Mouse (Mus musculus): ENCODE data around the gene Fhit.
"Not testable (repeated sequence)": the region's sequence is repeated elsewhere in the genome, so short reads cannot be mapped to it uniquely, and the experiment has no call there.

The Fhit gene

DNA sequence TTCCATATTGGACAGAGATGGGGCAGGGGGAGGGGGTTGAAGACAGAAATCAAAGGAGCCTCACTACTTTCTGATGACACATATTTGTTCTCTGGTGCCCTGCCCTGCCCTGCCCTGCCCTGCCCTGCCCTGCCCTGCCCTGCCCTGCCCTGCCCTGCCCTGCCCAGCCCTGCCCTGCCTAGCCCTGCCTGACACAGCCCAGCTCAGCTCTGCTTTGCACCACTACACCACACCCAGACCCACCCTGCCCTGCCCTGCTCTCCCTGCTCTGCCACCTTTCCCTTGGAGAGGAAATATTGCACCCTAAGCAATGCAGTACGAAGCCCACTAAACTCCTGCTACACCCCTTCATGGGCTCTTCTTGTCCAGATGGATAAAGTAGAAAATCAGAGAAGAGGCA lies 1171.2 kb downstream of the Fhit start:
- no peak for DNase-seq (ENCODE audit: low spot score in 2 of 2)

- no peak for DNase-seq (ENCODE audit: low spot score in 2 of 2)
Observed at GRCm38 (mm10) chr14:9976934-9977510, 1184.8 kb downstream of the Fhit start.

DNA sequence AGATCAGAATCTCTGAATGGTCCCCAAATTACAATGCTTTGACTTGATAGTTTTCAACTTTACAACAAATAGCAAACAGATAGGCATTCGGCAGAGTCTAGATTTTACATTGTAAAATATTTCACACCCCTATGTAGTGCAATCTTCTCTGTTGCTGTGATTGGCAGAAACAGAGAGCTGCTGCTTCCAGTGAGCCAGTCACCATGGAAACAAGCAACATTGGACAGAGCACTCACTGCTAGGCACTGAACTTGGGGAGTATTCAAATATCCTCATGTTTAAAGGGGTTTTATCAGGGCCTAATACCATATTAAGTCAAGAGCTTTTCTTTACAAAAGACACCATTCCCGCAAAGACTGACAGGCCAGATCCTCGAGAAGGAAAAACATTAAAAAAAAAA lies 1187.4 kb downstream of the Fhit start:
- no peak for DNase-seq (ENCODE audit: low spot score in 2 of 2)

DNA sequence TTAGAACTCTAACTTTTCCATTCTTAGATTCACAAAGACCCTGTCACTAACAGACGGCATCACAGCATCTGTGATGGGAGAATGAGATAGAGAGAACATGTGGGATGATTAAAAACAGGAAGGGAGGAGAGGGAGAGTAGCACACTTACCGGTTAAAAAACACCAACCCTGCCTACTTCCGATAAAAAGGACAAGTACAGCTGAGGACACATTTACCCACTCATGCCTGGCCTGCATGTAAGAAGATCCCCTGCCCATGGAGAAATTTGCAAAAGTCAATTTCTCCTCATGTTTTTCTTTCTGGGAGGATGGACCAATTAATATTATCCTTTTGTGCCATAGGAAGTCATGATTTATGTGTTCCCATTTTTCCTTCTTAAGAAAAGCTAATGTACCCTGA lies 1198.0 kb downstream of the Fhit start:
- no peak for DNase-seq (ENCODE audit: low spot score in 2 of 2)

GRCm38 (mm10) chr14:9960396-9960795 lies 1201.4 kb downstream of the Fhit start:
- DNase-seq (ENCODE audit: low spot score in 2 of 2) = no peak

DNA sequence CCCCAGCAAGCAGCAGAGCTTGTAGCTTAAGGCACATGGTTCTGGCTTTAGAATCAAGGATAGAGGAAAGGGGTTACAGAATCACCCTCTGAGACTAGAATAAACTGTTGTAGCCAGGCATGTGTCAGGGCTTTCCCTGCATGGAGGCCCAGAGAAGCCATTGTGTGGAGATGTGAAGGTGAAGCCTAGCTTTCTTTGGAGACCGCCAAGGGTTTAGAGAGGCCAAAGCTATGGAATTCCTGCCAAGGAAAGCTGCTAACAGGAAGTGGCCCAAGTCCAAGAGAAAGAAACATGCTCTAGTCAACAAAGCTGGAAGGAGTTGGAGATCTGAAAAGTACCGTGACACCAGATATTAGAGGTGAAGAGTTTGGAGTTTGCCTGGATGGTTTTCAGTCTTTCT lies 1262.3 kb downstream of the Fhit start:
- DNase-seq (ENCODE audit: low spot score in 2 of 2) = no peak

GRCm38 (mm10) chr14:9896556-9896955 lies 1265.3 kb downstream of the Fhit start:
- DNase-seq (ENCODE audit: low spot score in 2 of 2) = peak in 1 of 2 experiments; percentile 7

- no peak for DNase-seq (ENCODE audit: low spot score in 2 of 2)
Observed at GRCm38 (mm10) chr14:9852041-9852440, 1309.8 kb downstream of the Fhit start.

- no peak for DNase-seq (ENCODE audit: low spot score in 2 of 2)
Observed at GRCm38 (mm10) chr14:9832290-9832689, 1329.5 kb downstream of the Fhit start.

DNA sequence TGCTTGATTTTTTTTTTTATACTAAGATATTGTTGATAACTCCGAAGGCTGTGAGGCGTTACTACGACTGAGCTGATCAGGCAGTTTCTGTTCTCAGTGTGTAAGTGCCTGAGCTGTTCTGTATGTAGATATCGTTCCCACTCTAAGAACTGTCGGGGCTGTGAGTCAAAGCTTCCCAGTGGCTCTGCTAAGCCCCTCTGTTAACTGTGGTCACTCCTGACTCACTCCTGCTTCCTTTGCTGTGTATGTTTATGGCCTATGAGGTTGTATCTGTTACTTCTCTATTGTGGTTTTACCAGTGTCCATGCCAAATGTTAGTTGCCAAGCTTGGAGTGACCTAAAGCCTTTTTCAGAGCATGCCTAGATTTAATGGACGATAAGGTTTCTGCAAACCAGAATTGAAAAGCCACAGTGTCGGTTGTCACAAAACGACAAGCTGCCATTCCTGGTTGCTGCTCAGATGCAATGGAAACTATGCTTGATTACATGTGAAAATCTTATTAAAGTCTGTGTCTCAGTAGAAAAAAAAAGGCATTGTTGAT lies 1333.1 kb downstream of the Fhit start:
- not testable (repeated sequence) for DNase-seq (ENCODE audit: low spot score in 2 of 2)

DNA sequence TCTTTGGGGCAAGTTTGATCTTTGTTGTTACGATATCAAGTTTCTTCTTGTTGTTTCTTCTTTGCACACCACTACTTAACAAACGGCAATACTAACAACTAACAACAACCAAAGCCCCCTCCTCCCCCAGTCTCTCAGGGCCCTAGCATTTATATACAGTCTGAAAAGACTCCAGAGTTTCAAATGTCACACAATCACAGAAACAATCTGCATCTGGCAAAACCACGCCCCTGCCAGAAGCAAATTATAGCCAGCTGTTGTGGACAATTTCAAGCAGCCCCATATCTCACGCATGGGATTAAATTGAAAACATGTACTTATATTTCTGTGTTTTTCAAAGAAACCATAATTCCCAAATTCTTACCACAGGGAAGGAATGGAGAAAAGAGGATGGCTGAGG lies 1345.9 kb downstream of the Fhit start:
- no peak for DNase-seq (ENCODE audit: low spot score in 2 of 2)

DNA sequence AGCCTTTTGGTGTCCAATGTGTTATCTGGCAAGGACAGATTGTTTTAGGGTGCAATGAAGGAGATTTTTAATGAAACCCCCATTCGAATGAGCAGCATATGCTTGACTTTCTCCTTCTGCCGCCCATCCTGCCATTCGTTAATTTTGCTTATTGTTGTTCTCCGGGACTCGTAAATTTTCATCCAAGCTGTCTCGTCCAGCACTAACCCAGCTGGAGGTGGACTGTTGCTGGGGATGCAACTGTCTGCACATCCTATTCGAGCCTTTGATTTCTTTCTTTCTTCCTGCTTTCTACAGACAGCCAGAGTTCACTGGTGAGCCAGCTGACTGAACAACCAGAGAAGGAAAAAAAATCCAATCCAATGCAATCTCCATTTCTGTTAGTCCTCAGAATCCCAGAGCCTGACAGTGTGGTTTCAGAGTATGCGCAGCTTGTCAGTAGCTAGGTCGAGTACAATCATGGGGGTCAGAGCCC lies 1350.0 kb downstream of the Fhit start:
- DNase-seq (ENCODE audit: low spot score in 2 of 2) = peak in 1 of 2 experiments; percentile 8

DNA sequence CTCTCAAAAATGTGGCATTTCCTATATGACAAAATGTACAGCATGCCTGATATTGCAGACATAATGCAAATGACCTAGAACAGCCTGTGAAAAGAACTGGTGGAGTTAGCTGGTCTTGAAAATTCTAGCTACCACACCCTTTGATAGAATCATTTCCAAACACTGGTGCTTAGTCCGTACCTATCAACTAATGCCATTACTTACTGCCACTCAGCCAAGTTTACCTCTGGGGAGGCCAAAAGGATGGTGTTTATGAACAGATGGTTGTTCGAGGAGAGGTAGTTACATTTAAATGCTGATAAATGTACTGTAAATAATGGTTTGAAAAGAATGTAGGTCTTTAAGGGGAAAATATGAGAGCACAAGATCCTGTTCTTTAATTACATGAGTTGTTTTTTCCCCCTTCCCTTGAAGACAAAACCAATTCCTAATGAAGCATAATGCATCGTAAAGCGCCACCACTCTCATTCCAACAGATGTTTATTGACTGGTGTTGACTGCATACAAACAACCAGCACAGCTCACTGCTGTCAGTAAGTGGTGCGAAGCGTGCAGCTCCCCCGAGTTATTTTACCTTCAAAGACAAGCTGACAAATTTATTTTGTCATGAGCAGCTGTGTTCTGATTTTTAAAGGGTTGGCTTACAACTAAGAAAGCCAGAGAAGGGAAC lies 1350.5 kb downstream of the Fhit start:
- no peak for DNase-seq (ENCODE audit: low spot score in 2 of 2)

- DNase-seq (ENCODE audit: low spot score in 2 of 2) = no peak
Observed at GRCm38 (mm10) chr14:9793403-9793802, 1368.4 kb downstream of the Fhit start.

- DNase-seq (ENCODE audit: low spot score in 2 of 2) = no peak
Observed at GRCm38 (mm10) chr14:9788402-9788950, 1373.4 kb downstream of the Fhit start.

GRCm38 (mm10) chr14:9787389-9787788 lies 1374.4 kb downstream of the Fhit start:
- no peak for DNase-seq (ENCODE audit: low spot score in 2 of 2)

DNA sequence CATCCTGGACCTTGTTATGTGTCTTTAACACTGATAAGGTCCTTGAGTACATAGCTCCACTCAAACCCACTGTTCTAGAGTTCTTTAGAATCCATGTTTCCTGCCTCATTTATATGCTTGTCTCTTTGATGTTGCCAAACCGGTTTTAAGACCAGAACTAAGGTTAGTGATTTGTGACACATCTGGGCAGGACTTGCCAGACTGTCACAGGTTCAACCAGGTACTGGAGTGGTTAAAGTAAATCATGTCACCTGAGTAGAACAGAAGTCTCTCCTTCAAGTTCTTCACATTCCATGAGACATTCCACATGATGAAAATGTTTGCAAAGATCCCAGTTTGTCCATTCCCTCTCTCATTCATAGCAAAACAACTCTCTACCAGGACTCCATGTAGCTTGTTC lies 1376.0 kb downstream of the Fhit start:
- no peak for DNase-seq (ENCODE audit: low spot score in 2 of 2)

GRCm38 (mm10) chr14:9751341-9751740 lies 1410.5 kb downstream of the Fhit start:
- no peak for DNase-seq (ENCODE audit: low spot score in 2 of 2)

DNA sequence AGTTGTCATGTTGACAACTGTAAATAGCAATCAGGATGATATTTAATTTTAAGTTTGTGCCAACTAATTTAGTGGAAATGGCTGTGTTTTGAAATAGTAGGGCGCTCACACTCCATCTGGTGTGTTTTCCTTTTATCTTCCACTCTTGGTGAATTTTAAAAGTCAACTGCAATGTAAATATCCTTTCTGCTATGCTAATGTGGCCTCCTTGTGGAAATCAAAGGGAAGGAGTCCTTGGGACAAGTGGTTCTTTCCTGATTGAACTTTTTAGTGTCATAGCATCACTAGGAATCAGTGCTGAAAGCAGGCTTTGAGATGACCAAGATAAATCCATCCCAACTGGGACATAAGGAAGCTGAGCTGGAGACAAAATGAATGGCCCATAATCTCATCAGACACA lies 1413.1 kb downstream of the Fhit start:
- DNase-seq (ENCODE audit: low spot score in 2 of 2) = no peak

- no peak for DNase-seq (ENCODE audit: low spot score in 2 of 2)
Observed at GRCm38 (mm10) chr14:9721917-9722472, 1439.8 kb downstream of the Fhit start.

GRCm38 (mm10) chr14:9698621-9699020 lies 1463.2 kb downstream of the Fhit start:
- no peak for DNase-seq (ENCODE audit: low spot score in 2 of 2)

GRCm38 (mm10) chr14:9697101-9697500 lies 1464.7 kb downstream of the Fhit start:
- no peak for DNase-seq (ENCODE audit: low spot score in 2 of 2)

DNA sequence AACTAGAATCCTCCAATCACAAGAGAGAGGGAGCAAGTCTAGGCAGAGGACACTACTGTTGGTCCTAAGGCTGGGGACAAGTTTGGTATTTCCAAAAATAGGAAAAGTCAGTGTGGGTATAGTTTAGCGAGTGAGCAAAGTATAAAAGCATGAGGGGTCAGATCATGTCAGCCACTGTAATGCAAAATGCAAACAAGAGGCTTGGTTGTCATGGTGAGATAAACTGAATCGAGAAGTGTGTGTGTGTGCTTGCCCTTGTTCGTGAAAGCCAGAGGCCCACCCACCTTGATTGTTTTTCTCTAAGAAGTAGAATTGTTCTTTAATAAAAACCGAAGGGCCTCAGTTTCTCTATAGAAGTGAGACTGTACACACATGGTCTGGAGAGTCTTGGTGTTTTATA lies 1465.8 kb downstream of the Fhit start:
- no peak for DNase-seq (ENCODE audit: low spot score in 2 of 2)

Data from frontal cortex, postnatal 14 days (tissue).